Mouse (Mus musculus): ENCODE data around the gene Hnrnpul1. TPM values are rescaled to one million over a fixed set of nuclear protein-coding genes. Genes with fewer than 3 reads are reported as not detected.
"Not testable (repeated sequence)": the region's sequence is repeated elsewhere in the genome, so short reads cannot be mapped to it uniquely, and the experiment has no call there.

Hnrnpul1 gene
- total RNA-seq, 2 experiments from 2014 or later: 114 to 119 TPM

- DNase-seq (ENCODE audit: low spot score in 2 of 2): not testable (repeated sequence)
Measured at GRCm38 (mm10) chr7:25721776-25722175, 32.8 kb downstream of the Hnrnpul1 start.

GRCm38 (mm10) chr7:25720760-25721159, 33.8 kb downstream of the Hnrnpul1 start:
- no peak for DNase-seq (ENCODE audit: low spot score in 2 of 2)

- DNase-seq (ENCODE audit: low spot score in 2 of 2): peak; percentile 77 to 82
Measured at GRCm38 (mm10) chr7:25719761-25720610, 34.6 kb downstream of the Hnrnpul1 start.

- DNase-seq (ENCODE audit: low spot score in 2 of 2): peak; percentile 95 to 97
Measured at GRCm38 (mm10) chr7:25718788-25719417, 35.7 kb downstream of the Hnrnpul1 start, which contains the start of gene Ccdc97. Gene Ccdc97 (minus strand): TSS chr7:25719088.

- DNase-seq (ENCODE audit: low spot score in 2 of 2): no peak
Measured at GRCm38 (mm10) chr7:25717478-25717877, 37.1 kb downstream of the Hnrnpul1 start.

GRCm38 (mm10) chr7:25715731-25716271, 38.8 kb downstream of the Hnrnpul1 start:
- peak; percentile 62 to 70 for DNase-seq (ENCODE audit: low spot score in 2 of 2)

- DNase-seq (ENCODE audit: low spot score in 2 of 2): no peak
Measured at GRCm38 (mm10) chr7:25714581-25714980, 40.0 kb downstream of the Hnrnpul1 start.

GRCm38 (mm10) chr7:25712801-25713200, 41.8 kb downstream of the Hnrnpul1 start:
- no peak for DNase-seq (ENCODE audit: low spot score in 2 of 2)

GRCm38 (mm10) chr7:25711731-25712197, 42.8 kb downstream of the Hnrnpul1 start:
- no peak for DNase-seq (ENCODE audit: low spot score in 2 of 2)

- no peak for DNase-seq (ENCODE audit: low spot score in 2 of 2)
Measured at GRCm38 (mm10) chr7:25711165-25711564, 43.4 kb downstream of the Hnrnpul1 start.

GRCm38 (mm10) chr7:25710519-25711130, 43.9 kb downstream of the Hnrnpul1 start:
- no peak for DNase-seq (ENCODE audit: low spot score in 2 of 2)

- DNase-seq (ENCODE audit: low spot score in 2 of 2): peak in 1 of 2 experiments; percentile 53
Measured at GRCm38 (mm10) chr7:25709961-25710360, 44.6 kb downstream of the Hnrnpul1 start.

- no peak for DNase-seq (ENCODE audit: low spot score in 2 of 2)
Measured at GRCm38 (mm10) chr7:25707581-25708292, 46.8 kb downstream of the Hnrnpul1 start.

GRCm38 (mm10) chr7:25706578-25707170, 47.9 kb downstream of the Hnrnpul1 start:
- no peak for DNase-seq (ENCODE audit: low spot score in 2 of 2)

GRCm38 (mm10) chr7:25705801-25706251, 48.7 kb downstream of the Hnrnpul1 start:
- DNase-seq (ENCODE audit: low spot score in 2 of 2): no peak

GRCm38 (mm10) chr7:25704716-25705364, 49.7 kb downstream of the Hnrnpul1 start:
- no peak for DNase-seq (ENCODE audit: low spot score in 2 of 2)

- DNase-seq (ENCODE audit: low spot score in 2 of 2): no peak
Measured at GRCm38 (mm10) chr7:25703793-25704494, 50.6 kb downstream of the Hnrnpul1 start.

- DNase-seq (ENCODE audit: low spot score in 2 of 2): no peak
Measured at GRCm38 (mm10) chr7:25702350-25702749, 52.2 kb downstream of the Hnrnpul1 start.

GRCm38 (mm10) chr7:25700732-25701131, 53.8 kb downstream of the Hnrnpul1 start:
- no peak for DNase-seq (ENCODE audit: low spot score in 2 of 2)
